Mouse (Mus musculus) megakaryocyte-erythroid progenitor cell, adult 5-6 weeks (primary cell): ENCODE data around the gene H2-M10.6. TPM values are rescaled to one million over a fixed set of nuclear protein-coding genes. Genes with fewer than 3 reads are reported as not detected.

Experiments
- ATAC-seq: replicated peaks from 2 replicates; pipeline ENCODE4 v1.8.0; 2016; ENCODE audit warnings: mild to moderate bottlenecking, inconsistent platforms; ENCODE audit not compliant: severe bottlenecking, poor library complexity, low FRiP score, low TSS enrichment
- total RNA-seq, 2 experiments: library from RNA; stranded (forward) in 1 of 2; stranded (reverse) in 1 of 2; fragments of 200-1000, 215-1000 nt in 1 of 2; fragments of >200 nt in 1 of 2; fragmentation: Nextera tagmentation in 1 of 2; gene quantifications; 2 replicates each; pipeline ENCODE4 v1.2.3; 2014 to 2017

Gene H2-M10.6
- total RNA-seq, 2 experiments from 2014 or later, result not detected

GRCm38 (mm10) chr17:36839001-36839400, 27.0 kb downstream of the H2-M10.6 start:
- ATAC-seq, result no peak

DNA sequence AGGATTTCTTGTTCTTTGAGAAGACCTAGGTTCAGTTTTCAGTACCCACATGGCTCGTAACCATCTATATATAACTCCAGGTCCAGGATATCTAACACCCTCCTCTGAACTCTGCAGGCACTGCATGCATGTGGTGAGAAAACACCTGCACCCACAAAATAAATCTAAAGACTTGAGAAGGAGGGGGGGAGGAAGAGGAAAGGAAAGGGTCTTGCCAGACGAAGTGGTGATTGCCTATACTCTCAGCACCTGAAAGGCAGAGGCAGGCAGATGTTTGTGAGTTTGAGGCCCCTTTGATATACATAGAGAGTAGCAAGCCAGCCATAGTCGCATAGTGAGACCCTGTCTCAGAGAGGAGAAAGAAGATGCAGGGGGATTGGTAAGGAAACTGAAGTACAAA, 28.0 kb downstream of the H2-M10.6 start:
- no peak for ATAC-seq

- no peak for ATAC-seq
Observed at GRCm38 (mm10) chr17:36840961-36841445, 29.0 kb downstream of the H2-M10.6 start.

GRCm38 (mm10) chr17:36843696-36844095, 31.7 kb downstream of the H2-M10.6 start:
- no peak for ATAC-seq

- peak; percentile 91 for ATAC-seq
Observed at GRCm38 (mm10) chr17:36844286-36844719, 32.3 kb downstream of the H2-M10.6 start.

DNA sequence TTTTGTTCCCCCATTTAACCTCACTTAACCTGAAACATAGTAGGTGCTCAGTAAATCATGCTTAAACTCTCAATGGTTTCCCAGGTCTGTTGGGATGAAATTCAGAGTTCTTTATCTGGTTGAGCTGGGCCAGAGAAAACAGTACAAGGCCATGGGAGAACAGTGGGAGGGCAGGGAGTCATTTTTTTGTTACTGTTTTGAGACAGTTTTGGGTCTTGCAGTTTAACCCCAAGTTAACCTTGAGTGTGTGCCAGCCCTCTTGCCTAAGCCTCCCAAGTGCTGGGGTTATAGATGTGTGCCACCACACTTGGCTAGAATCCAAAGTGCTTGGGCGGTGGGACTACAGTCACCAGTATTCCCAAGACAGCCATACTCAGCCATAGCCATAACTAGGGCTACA, 32.8 kb downstream of the H2-M10.6 start:
- ATAC-seq, result no peak

DNA sequence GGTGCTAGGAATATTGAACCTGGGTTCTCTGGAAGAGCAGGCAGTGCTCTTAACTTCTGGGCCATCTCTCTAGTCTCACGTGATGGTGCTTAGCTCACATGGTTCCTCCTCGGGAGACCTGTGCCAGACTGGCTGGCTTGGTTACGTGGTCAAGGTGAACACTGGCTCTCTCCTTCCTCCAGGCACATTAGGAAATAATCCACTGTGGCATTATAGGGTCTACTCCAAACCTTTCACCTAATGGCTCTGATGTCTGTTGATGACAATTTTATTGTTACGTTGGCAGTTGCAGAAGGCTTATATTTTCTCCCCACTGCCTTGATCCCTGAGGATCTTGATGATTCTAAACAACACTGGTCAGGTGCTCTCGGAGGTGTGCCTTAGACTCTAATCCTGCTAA, 36.9 kb downstream of the H2-M10.6 start:
- ATAC-seq, result no peak

DNA sequence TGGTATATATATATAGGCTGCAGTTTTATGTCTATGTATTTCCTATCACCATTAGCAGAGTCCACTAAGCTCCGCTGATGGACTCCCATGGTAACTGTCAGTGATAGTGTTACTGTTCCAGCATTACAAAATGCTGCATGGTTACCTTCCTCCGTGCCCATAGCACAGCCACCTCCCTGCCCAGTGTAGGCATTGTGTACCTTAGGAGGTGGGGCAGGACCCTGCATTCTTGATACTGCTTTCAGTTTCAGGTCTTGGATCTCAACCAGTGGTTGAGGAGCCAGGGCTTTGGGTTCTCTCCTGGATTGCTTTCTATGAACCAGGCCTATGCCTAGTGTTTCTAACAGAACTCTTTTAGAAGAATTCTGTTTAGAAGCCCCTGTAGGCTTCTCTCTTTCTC, 38.0 kb downstream of the H2-M10.6 start:
- ATAC-seq, result no peak

- ATAC-seq, result no peak
Observed at GRCm38 (mm10) chr17:36851200-36851599, 39.2 kb downstream of the H2-M10.6 start.

- ATAC-seq, result 0 out of 2 replicates have a peak, but pooled peaks have one; percentile 39
Observed at GRCm38 (mm10) chr17:36851627-36852026, 39.7 kb downstream of the H2-M10.6 start.

DNA sequence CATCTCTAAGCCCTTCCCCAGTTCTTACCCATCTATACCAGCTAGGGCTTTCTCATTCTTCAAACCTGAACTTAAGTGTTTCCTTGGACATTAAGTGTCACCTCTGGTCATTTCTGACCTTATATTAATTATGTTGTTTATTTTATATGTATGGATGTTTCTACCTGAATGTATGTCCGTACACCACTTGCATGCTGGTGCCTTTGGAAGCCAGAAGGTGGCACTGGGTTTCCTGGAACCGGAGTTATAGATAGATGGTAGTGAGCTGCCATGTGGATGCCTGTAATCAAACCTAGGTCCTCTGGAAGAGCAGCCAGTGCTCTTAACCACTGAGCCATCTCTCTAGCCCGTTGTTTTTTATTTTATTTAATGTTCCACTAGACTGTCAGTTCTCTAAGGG, 43.5 kb downstream of the H2-M10.6 start:
- ATAC-seq, result no peak

DNA sequence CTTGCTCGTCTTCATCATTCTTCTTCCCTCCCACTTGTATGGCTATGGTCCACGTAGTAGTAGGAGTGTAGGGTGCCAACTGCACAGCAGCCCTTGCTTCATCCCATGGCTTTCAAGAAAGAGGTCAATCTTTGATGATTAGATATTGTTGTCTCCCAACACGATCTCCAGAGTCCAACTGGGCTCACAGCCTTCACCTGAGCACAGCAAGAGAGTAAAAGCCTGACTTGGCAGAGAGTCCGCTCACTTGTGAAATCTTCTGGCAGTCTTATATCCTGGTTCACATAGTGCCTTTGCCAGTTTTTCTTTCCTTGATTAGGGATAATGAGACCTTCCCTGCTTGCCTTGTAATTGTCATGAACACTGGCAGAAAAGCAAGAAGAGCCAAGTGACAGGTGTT, 44.3 kb downstream of the H2-M10.6 start:
- ATAC-seq, result no peak

- ATAC-seq, result no peak
Observed at GRCm38 (mm10) chr17:36858181-36858580, 46.2 kb downstream of the H2-M10.6 start.

- ATAC-seq, result no peak
Observed at GRCm38 (mm10) chr17:36861680-36862079, 49.7 kb downstream of the H2-M10.6 start.

Other genes with a start within 250 kb of the H2-M10.6 start
- not detected in 2 replicates for gene H2-M9, start 169.5 kb upstream of the H2-M10.6 start, total RNA-seq (2014; fragmentation: Nextera tagmentation)
- gene H2-M9, start 169.5 kb upstream of the H2-M10.6 start, total RNA-seq (2017), result not detected in 2 replicates
- not detected in 2 replicates for gene H2-M1, start 140.0 kb upstream of the H2-M10.6 start, total RNA-seq (2014; fragmentation: Nextera tagmentation)
- gene H2-M1, start 140.0 kb upstream of the H2-M10.6 start, total RNA-seq (2017), result not detected in 2 replicates
- gene H2-M10.5, start 39.3 kb upstream of the H2-M10.6 start, total RNA-seq (2014; fragmentation: Nextera tagmentation), result not detected in 2 replicates
- gene H2-M10.5, start 39.3 kb upstream of the H2-M10.6 start, total RNA-seq (2017), result not detected in 2 replicates
- gene Trim26, start 25.0 kb downstream of the H2-M10.6 start, total RNA-seq (2014; fragmentation: Nextera tagmentation), result 13.0 and 13.6 TPM in 2 replicates
- gene Trim26, start 25.0 kb downstream of the H2-M10.6 start, total RNA-seq (2017), result 7.7 and 9.3 TPM in 2 replicates
- not detected in 2 replicates for gene Trim15, start 55.0 kb downstream of the H2-M10.6 start, total RNA-seq (2014; fragmentation: Nextera tagmentation)
- not detected in 2 replicates for gene Trim15, start 55.0 kb downstream of the H2-M10.6 start, total RNA-seq (2017)
- 7.5 and 9.6 TPM in 2 replicates for gene Trim10, start 57.4 kb downstream of the H2-M10.6 start, total RNA-seq (2014; fragmentation: Nextera tagmentation)
- gene Trim10, start 57.4 kb downstream of the H2-M10.6 start, total RNA-seq (2017), result 13.8 and 24.1 TPM in 2 replicates
- gene Trim40, start 78.0 kb downstream of the H2-M10.6 start, total RNA-seq (2014; fragmentation: Nextera tagmentation), result not detected in 2 replicates
- not detected in 2 replicates for gene Trim40, start 78.0 kb downstream of the H2-M10.6 start, total RNA-seq (2017)
- not detected in 2 replicates for gene Trim31, start 85.9 kb downstream of the H2-M10.6 start, total RNA-seq (2014; fragmentation: Nextera tagmentation)
- not detected in 2 replicates for gene Trim31, start 85.9 kb downstream of the H2-M10.6 start, total RNA-seq (2017)
- gene Rnf39, start 130.7 kb downstream of the H2-M10.6 start, total RNA-seq (2014; fragmentation: Nextera tagmentation), result not detected in 2 replicates
- not detected in 2 replicates for gene Rnf39, start 130.7 kb downstream of the H2-M10.6 start, total RNA-seq (2017)
- 61.5 and 88.0 TPM in 2 replicates for gene Ppp1r11, start 139.6 kb downstream of the H2-M10.6 start, total RNA-seq (2014; fragmentation: Nextera tagmentation)
- gene Ppp1r11, start 139.6 kb downstream of the H2-M10.6 start, total RNA-seq (2017), result 53.8 and 72.8 TPM in 2 replicates
- 47.7 and 94.1 TPM in 2 replicates for gene Znrd1, start 146.4 kb downstream of the H2-M10.6 start, total RNA-seq (2014; fragmentation: Nextera tagmentation)
- 17.7 and 35.3 TPM in 2 replicates for gene Znrd1, start 146.4 kb downstream of the H2-M10.6 start, total RNA-seq (2017)
- gene Znrd1as, start 146.4 kb downstream of the H2-M10.6 start, total RNA-seq (2014; fragmentation: Nextera tagmentation), result 1.4 and 13.1 TPM in 2 replicates
- gene Znrd1as, start 146.4 kb downstream of the H2-M10.6 start, total RNA-seq (2017), result 11.4 and 23.7 TPM in 2 replicates
- not detected in 2 replicates for gene 2410137M14Rik, start 169.1 kb downstream of the H2-M10.6 start, total RNA-seq (2014; fragmentation: Nextera tagmentation)
- gene 2410137M14Rik, start 169.1 kb downstream of the H2-M10.6 start, total RNA-seq (2017), result not detected in 2 replicates
- not detected in 2 replicates for gene H2-M5, start 177.4 kb downstream of the H2-M10.6 start, total RNA-seq (2014; fragmentation: Nextera tagmentation)
- not detected in 2 replicates for gene H2-M5, start 177.4 kb downstream of the H2-M10.6 start, total RNA-seq (2017)
- gene Zfp57, start 189.0 kb downstream of the H2-M10.6 start, total RNA-seq (2014; fragmentation: Nextera tagmentation), result 0.87 TPM in 1 of 2 replicates, not detected in the other
- 0.08 TPM in 1 of 2 replicates, not detected in the other for gene Zfp57, start 189.0 kb downstream of the H2-M10.6 start, total RNA-seq (2017)
- not detected in 2 replicates for gene Mog, start 211.2 kb downstream of the H2-M10.6 start, total RNA-seq (2014; fragmentation: Nextera tagmentation)
- gene Mog, start 211.2 kb downstream of the H2-M10.6 start, total RNA-seq (2017), result not detected in 2 replicates
- 9.1 and 11.1 TPM in 2 replicates for gene Gabbr1, start 233.8 kb downstream of the H2-M10.6 start, total RNA-seq (2014; fragmentation: Nextera tagmentation)
- 0.91 and 0.99 TPM in 2 replicates for gene Gabbr1, start 233.8 kb downstream of the H2-M10.6 start, total RNA-seq (2017)